Mouse (Mus musculus) heart, postnatal 0 days (tissue): ENCODE measurements around the gene Meis2.

ENCODE experiments used
- CTCF ChIP-seq: IDR thresholded peaks from 2 replicates; pipeline ENCODE4 v1.5.1; 2016; ENCODE audit warnings: antibody characterized with exemption, control low read depth, low read depth
- EP300 ChIP-seq: IDR thresholded peaks from 2 replicates; pipeline ENCODE4 v1.6.1; 2016; ENCODE audit warnings: antibody characterized with exemption, low read depth

DNA sequence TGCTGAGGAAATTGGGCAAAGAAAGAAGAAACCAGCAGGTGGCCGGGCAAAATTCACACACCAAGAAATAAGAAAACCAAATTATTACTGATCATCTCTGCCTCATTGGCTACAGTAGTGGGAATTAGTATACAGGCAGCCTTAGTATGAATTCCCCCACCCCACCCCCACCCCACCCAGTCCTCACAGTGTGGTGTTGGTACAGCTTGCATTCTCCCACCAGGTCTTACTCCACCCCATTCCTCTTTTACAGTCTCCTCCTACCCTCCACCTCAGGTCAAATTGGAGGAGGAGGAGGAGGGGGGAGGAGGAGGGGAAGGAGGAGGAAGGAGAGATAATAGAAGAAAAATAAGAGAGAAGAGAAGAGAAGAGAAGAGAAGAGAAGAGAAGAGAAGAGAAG, 6.0 kb downstream of the Meis2 start:
- TF ChIP-seq CTCF, result no peak
- TF ChIP-seq EP300, result no peak
